Comparison of ENCODE assay signal across 21 mouse cellular contexts in the genomic region with DNA sequence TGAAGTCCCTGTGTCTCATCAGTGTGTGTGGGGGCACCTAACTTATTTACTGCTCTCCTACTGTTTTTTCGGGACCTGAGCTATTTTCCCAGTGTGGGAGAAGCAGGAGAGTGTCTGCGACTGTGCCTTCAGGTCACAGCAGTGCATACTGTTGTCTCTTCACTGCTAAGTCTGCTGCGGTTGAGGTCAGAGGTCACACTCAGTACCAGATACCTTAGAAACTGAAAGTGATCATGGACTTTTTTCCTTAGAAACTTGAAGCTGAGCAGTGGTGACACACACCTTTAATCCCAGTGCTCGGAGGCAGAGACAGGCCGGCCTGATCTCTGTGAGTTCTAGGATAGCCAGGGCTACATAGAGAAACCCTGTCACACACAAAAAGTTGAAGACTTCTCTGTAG. TPM values are rescaled to one million over a fixed set of nuclear protein-coding genes. Genes with fewer than 3 reads are reported as not detected.
"Had no signal": no experiment of that assay in that cellular context is flagged by ENCODE, and none has a peak within 500 bp of the region (broad histone marks: within the 10 kb centered on the region; RNA-seq: fewer than 3 reads in every experiment).

No protein-coding gene starts in this region.

- H3K27ac ChIP-seq: kidney, embryonic 15.5 days; limb, embryonic 12.5 days; limb, embryonic 15.5 days; midbrain, embryonic 10.5 days; midbrain, embryonic 13.5 days; stomach, embryonic 15.5 days had no signal

- ATAC-seq: intestine, embryonic 16.5 days; midbrain, embryonic 13.5 days; midbrain, embryonic 16.5 days had no signal

- H3K4me2 ChIP-seq: kidney, embryonic 15.5 days; limb, embryonic 12.5 days; limb, embryonic 15.5 days; lung, embryonic 14.5 days; midbrain, embryonic 13.5 days; stomach, embryonic 15.5 days had no signal

- H3K9ac ChIP-seq: kidney, embryonic 15.5 days; limb, embryonic 12.5 days; limb, embryonic 15.5 days; lung, embryonic 14.5 days; midbrain, embryonic 13.5 days; stomach, embryonic 15.5 days had no signal

- DNase-seq: kidney, adult 2 months; kidney, postnatal 10 days; kidney, postnatal 36 days; left cerebral cortex, postnatal 4 days; lung, embryonic 14.5 days; right cerebral cortex, postnatal 4 days; spleen, adult 18-20 months; thymus, postnatal 25 days had no signal

- H3K27me3 ChIP-seq: kidney, embryonic 15.5 days; limb, embryonic 12.5 days; limb, embryonic 15.5 days; megakaryocyte, embryonic 14.5 days; midbrain, embryonic 13.5 days; stomach, embryonic 15.5 days had no signal

- H3K4me3 ChIP-seq: kidney, embryonic 15.5 days; limb, embryonic 12.5 days; limb, embryonic 15.5 days; megakaryocyte, embryonic 14.5 days; midbrain, embryonic 10.5 days; midbrain, embryonic 13.5 days; stomach, embryonic 15.5 days had no signal

- H3K9me3 ChIP-seq: kidney, embryonic 15.5 days; limb, embryonic 12.5 days; limb, embryonic 15.5 days; megakaryocyte, embryonic 14.5 days; midbrain, embryonic 10.5 days; midbrain, embryonic 13.5 days; stomach, embryonic 15.5 days had no signal

RNA-seq across cellular contexts. Expression of a gene that starts 33.0 kb away (rescaled TPM):
- polyA plus RNA-seq: lung, embryonic 14.5 days; neural tube, embryonic 14.5 days; thymus, postnatal 0 days had no signal

RNA-seq across cellular contexts. Expression of a gene that starts 41.5 kb away (rescaled TPM):
- polyA plus RNA-seq: kidney, adult 2 months; limb, embryonic 12.5 days; limb, embryonic 15.5 days; liver, embryonic 16.5 days; lung, embryonic 14.5 days; midbrain, embryonic 13.5 days; midbrain, embryonic 16.5 days; neural tube, embryonic 11.5 days; neural tube, embryonic 14.5 days; stomach, embryonic 15.5 days; thymus, postnatal 0 days had no signal
